Mouse (Mus musculus): ENCODE data around the gene Tmem86b. TPM values are rescaled to one million over a fixed set of nuclear protein-coding genes. Genes with fewer than 3 reads are reported as not detected.
A peak's percentile ranks its signal among the peaks of the same experiment; 100 is the strongest.
"Not testable (repeated sequence)": the region's sequence is repeated elsewhere in the genome, so short reads cannot be mapped to it uniquely, and the experiment has no call there.

Gene Tmem86b
- polyA plus RNA-seq, 1 experiment = 261 TPM

- WGBS = 19% methylated on average over 6 of the region's 6 CpGs
- TF ChIP-seq POLR2A (IDR thresholded peaks at IDR 0.05; ENCODE audit: low read depth, low read length) = peak; percentile 90
- TF ChIP-seq CTCF (IDR thresholded peaks at IDR 0.05; ENCODE audit: extremely low read depth, insufficient read length, insufficient replicate concordance, low read depth, low read length) = no peak
- peak overlapping the region; percentile 71 for H3K4me3 ChIP-seq (ENCODE audit: low read depth, low read length)
Observed at GRCm38 (mm10) chr7:4602969-4603368, 28.3 kb downstream of the Tmem86b start.

GRCm38 (mm10) chr7:4597046-4597445, 34.2 kb downstream of the Tmem86b start:
- H3K4me3 ChIP-seq (ENCODE audit: low read depth, low read length); H3K27me3 ChIP-seq (ENCODE audit: control insufficient read depth, insufficient read depth, low read length); H3K4me1 ChIP-seq (ENCODE audit: control insufficient read depth, insufficient read depth, insufficient read length, low read length); H3K27ac ChIP-seq (ENCODE audit: insufficient read depth, low read depth, low read length): not testable (repeated sequence)
- peaks cover 27% of the 10 kb centered on the region for H3K36me3 ChIP-seq (ENCODE audit: control insufficient read depth, insufficient read depth, low read length)
- 76% methylated on average over 4 of the region's 4 CpGs for WGBS

More at GRCm38 (mm10) chr7:4602969-4603368, 28.3 kb downstream of the Tmem86b start:
- peaks cover 15% of the 10 kb centered on the region; the same call in 1 of the 2 replicates for H3K4me1 ChIP-seq (ENCODE audit: control insufficient read depth, insufficient read depth, insufficient read length, low read length)
- H3K27ac ChIP-seq (ENCODE audit: insufficient read depth, low read depth, low read length) = peak overlapping the region; percentile 100
- H3K27me3 ChIP-seq (ENCODE audit: control insufficient read depth, insufficient read depth, low read length) = no peaks in the 10 kb centered on the region
- peaks cover 18% of the 10 kb centered on the region for H3K36me3 ChIP-seq (ENCODE audit: control insufficient read depth, insufficient read depth, low read length)

GRCm38 (mm10) chr7:4581481-4581880, 49.7 kb downstream of the Tmem86b start:
- not testable (repeated sequence) for H3K27ac ChIP-seq (ENCODE audit: insufficient read depth, low read depth, low read length); H3K4me1 ChIP-seq (ENCODE audit: control insufficient read depth, insufficient read depth, insufficient read length, low read length); H3K36me3 ChIP-seq (ENCODE audit: control insufficient read depth, insufficient read depth, low read length); H3K4me3 ChIP-seq (ENCODE audit: low read depth, low read length); H3K27me3 ChIP-seq (ENCODE audit: control insufficient read depth, insufficient read depth, low read length)
- WGBS = 81% methylated on average over 3 of the region's 3 CpGs

Other genes with a start within 250 kb of the Tmem86b start
- gene Gp6, start 233.7 kb downstream of the Tmem86b start, polyA plus RNA-seq (2012; rRNA removed) = 0.01 TPM in 1 of 2 replicates, not detected in the other
- gene Rdh13, start 185.8 kb downstream of the Tmem86b start, polyA plus RNA-seq (2012; rRNA removed) = 9.9 and 12.3 TPM in 2 replicates
- 0.76 and 2.3 TPM in 2 replicates for gene Eps8l1, start 170.7 kb downstream of the Tmem86b start, polyA plus RNA-seq (2012; rRNA removed)
- gene Ppp1r12c, start 129.7 kb downstream of the Tmem86b start, polyA plus RNA-seq (2012; rRNA removed) = 58.0 and 59.2 TPM in 2 replicates
- gene Tnnt1, start 115.0 kb downstream of the Tmem86b start, polyA plus RNA-seq (2012; rRNA removed) = 0.22 and 0.58 TPM in 2 replicates
- 0.43 and 1.4 TPM in 2 replicates for gene Tnni3, start 107.2 kb downstream of the Tmem86b start, polyA plus RNA-seq (2012; rRNA removed)
- gene Dnaaf3, start 99.0 kb downstream of the Tmem86b start, polyA plus RNA-seq (2012; rRNA removed) = 1.1 and 1.9 TPM in 2 replicates
- 4.6 and 9.4 TPM in 2 replicates for gene Syt5, start 83.9 kb downstream of the Tmem86b start, polyA plus RNA-seq (2012; rRNA removed)
- gene Ptprh, start 27.4 kb downstream of the Tmem86b start, polyA plus RNA-seq (2012; rRNA removed) = 52.0 and 151 TPM in 2 replicates
- 69.9 and 142 TPM in 2 replicates for gene Ppp6r1, start 27.6 kb upstream of the Tmem86b start, polyA plus RNA-seq (2012; rRNA removed)
- gene Hspbp1, start 53.6 kb upstream of the Tmem86b start, polyA plus RNA-seq (2012; rRNA removed) = 23.4 and 29.0 TPM in 2 replicates
- 1.6 and 1.9 TPM in 2 replicates for gene Brsk1, start 59.2 kb upstream of the Tmem86b start, polyA plus RNA-seq (2012; rRNA removed)
- 44.4 and 122 TPM in 2 replicates for gene Tmem150b, start 93.8 kb upstream of the Tmem86b start, polyA plus RNA-seq (2012; rRNA removed)
- 94.7 and 254 TPM in 2 replicates for gene Kmt5c, start 108.7 kb upstream of the Tmem86b start, polyA plus RNA-seq (2012; rRNA removed)
- gene Cox6b2, start 121.7 kb upstream of the Tmem86b start, polyA plus RNA-seq (2012; rRNA removed) = 5.7 and 45.8 TPM in 2 replicates
- gene Fam71e2, start 139.9 kb upstream of the Tmem86b start, polyA plus RNA-seq (2012; rRNA removed) = not detected in 2 replicates
- gene Il11, start 151.4 kb upstream of the Tmem86b start, polyA plus RNA-seq (2012; rRNA removed) = 0.25 and 0.32 TPM in 2 replicates
- not detected in 2 replicates for gene Tmem190, start 151.5 kb upstream of the Tmem86b start, polyA plus RNA-seq (2012; rRNA removed)
- gene Tmem238, start 158.2 kb upstream of the Tmem86b start, polyA plus RNA-seq (2012; rRNA removed) = 225 and 544 TPM in 2 replicates
- 141 and 355 TPM in 2 replicates for gene Rpl28, start 161.5 kb upstream of the Tmem86b start, polyA plus RNA-seq (2012; rRNA removed)
- 78.5 and 131 TPM in 2 replicates for gene Ube2s, start 181.2 kb upstream of the Tmem86b start, polyA plus RNA-seq (2012; rRNA removed)
- 0.48 and 0.83 TPM in 2 replicates for gene Shisa7, start 213.3 kb upstream of the Tmem86b start, polyA plus RNA-seq (2012; rRNA removed)
- 12.4 and 18.9 TPM in 2 replicates for gene Isoc2b, start 238.8 kb upstream of the Tmem86b start, polyA plus RNA-seq (2012; rRNA removed)
- gene Isoc2a, start 245.7 kb upstream of the Tmem86b start, polyA plus RNA-seq (2012; rRNA removed) = 13.4 and 15.5 TPM in 2 replicates

Measured in small intestine, adult 2 months (tissue).